Mouse (Mus musculus) liver, embryonic 14.5 days (tissue): ENCODE measurements around the gene Mterf4. TPM values are rescaled to one million over a fixed set of nuclear protein-coding genes. Genes with fewer than 3 reads are reported as not detected.
"Not testable (repeated sequence)": the region's sequence is repeated elsewhere in the genome, so short reads cannot be mapped to it uniquely, and the experiment has no call there.

ENCODE experiments used
- ATAC-seq: fragments of 200-750 bp; cut with Nextera tagmentation; 2 replicates; pipeline ENCODE4 v1.8.0; 2017; ENCODE audit warnings: moderate number of reproducible peaks, mild to moderate bottlenecking, moderate library complexity; ENCODE audit not compliant: insufficient read depth
- DNase-seq, 3 experiments: peaks; one replicate each; pipeline ENCODE4 v3.0.0-alpha.2; 2012 to 2013; ENCODE audit warnings: low read depth in 3 of 3, low spot score in 3 of 3
- H3K27ac ChIP-seq: fragments of 300-500 bp; sonication (generic); 2 replicates; pipeline ENCODE4 v1.5.1; 2014; ENCODE audit warnings: moderate library complexity, mild to moderate bottlenecking, control low read depth, inconsistent platforms
- H3K27me3 ChIP-seq: fragments of 300-500 bp; sonication (generic); 2 replicates; pipeline ENCODE4 v1.6.1; 2014; ENCODE audit warnings: mild to moderate bottlenecking, low read length, moderate library complexity; ENCODE audit not compliant: control insufficient read depth, insufficient read depth
- H3K36me3 ChIP-seq: fragments of 300-500 bp; sonication (generic); replicated peaks from 2 replicates; pipeline ENCODE4 v1.6.1; 2014; ENCODE audit warnings: low read depth; ENCODE audit not compliant: control insufficient read depth, insufficient read depth
- H3K4me1 ChIP-seq, 2 experiments: fragments of 200-500 bp in 1 of 2; fragments of 300-500 bp in 1 of 2; sonication (generic) in 1 of 2; replicated peaks; 2 replicates each; pipeline ENCODE4 v1.6.1; 2012 to 2014; ENCODE audit warnings: antibody characterized with exemption in 1 of 2, inconsistent platforms in 1 of 2, low read length in 1 of 2; ENCODE audit not compliant: control insufficient read depth in 2 of 2, insufficient read depth in 2 of 2
- H3K4me2 ChIP-seq: fragments of 300-500 bp; sonication (generic); 2 replicates; pipeline ENCODE4 v1.6.1; 2014; ENCODE audit warnings: low read depth, mild to moderate bottlenecking, control low read depth, moderate library complexity
- H3K4me3 ChIP-seq, 2 experiments: fragments of 200-500 bp in 1 of 2; fragments of 300-500 bp in 1 of 2; sonication (generic) in 1 of 2; 2 replicates each; pipeline ENCODE4 v1.5.1; 2012 to 2014; ENCODE audit warnings: low read depth in 2 of 2, low read length in 2 of 2, mild to moderate bottlenecking in 2 of 2, control low read depth in 1 of 2, inconsistent platforms in 1 of 2, moderate library complexity in 1 of 2; ENCODE audit not compliant: insufficient read depth in 1 of 2
- H3K9ac ChIP-seq: fragments of 300-500 bp; sonication (generic); replicated peaks from 2 replicates; pipeline ENCODE4 v1.6.1; 2014; ENCODE audit warnings: mild to moderate bottlenecking, control low read depth, moderate library complexity
- H3K9me3 ChIP-seq: fragments of 300-500 bp; sonication (generic); 2 replicates; pipeline ENCODE4 v1.6.1; 2016; ENCODE audit warnings: low read length, mixed read lengths; ENCODE audit not compliant: control insufficient read depth
- CTCF ChIP-seq: IDR thresholded peaks from 2 replicates; pipeline ENCODE4 v1.5.1; 2016; ENCODE audit warnings: antibody characterized with exemption, low read depth, control low read depth
- EP300 ChIP-seq: IDR thresholded peaks from 2 replicates; pipeline ENCODE4 v1.6.1; 2016; ENCODE audit warnings: antibody characterized with exemption, low read depth
- WGBS: fragments of 180-500 bp; shearing (Covaris S2); extraction: QIAGEN DNeasy Blood & Tissue Kit; methylation state at CpG from one replicate; pipeline ENCODE4 v1.1.7; 2014; ENCODE audit not compliant: insufficient replicate concordance; 5-methylcytosine and 5-hydroxymethylcytosine counted together
- polyA plus RNA-seq, 2 experiments: library from polyadenylated mRNA; depleted of rRNA in 1 of 2; stranded (reverse) in 1 of 2; unstranded in 1 of 2; fragments of >200 nt; fragmentation: Nextera tagmentation in 1 of 2; extraction: Ambion mirVana in 1 of 2; gene quantifications; 2 replicates each; pipeline versions ENCODE4 v1.2.1 to v1.2.3; 2012 to 2014

Gene Mterf4
- polyA plus RNA-seq, 2 experiments = 7.6 to 8.0 TPM

GRCm38 (mm10) chr1:93299791-93300190 is 5.9 kb downstream of the Mterf4 start:
- no peak overlapping the region for H3K27ac ChIP-seq
- no peak for ATAC-seq
- peaks cover 3% of the 10 kb centered on the region for H3K36me3 ChIP-seq
- no peak for TF ChIP-seq EP300
- no peak for TF ChIP-seq CTCF
- no peaks in the 10 kb centered on the region for H3K9me3 ChIP-seq
- no peak overlapping the region for H3K4me3 ChIP-seq
- no peak for DNase-seq
- WGBS = 77% methylated on average over 4 of the region's 4 CpGs
- peaks cover 0 to under 1% of the 10 kb centered on the region in 2 experiments; a peak in 1 of 4 replicates for H3K4me1 ChIP-seq
- H3K9ac ChIP-seq = no peak overlapping the region
- no peaks in the 10 kb centered on the region for H3K27me3 ChIP-seq
- H3K4me2 ChIP-seq = no peak overlapping the region

- H3K9me3 ChIP-seq, ATAC-seq, H3K9ac ChIP-seq, H3K4me3 ChIP-seq, H3K36me3 ChIP-seq, H3K27ac ChIP-seq, H3K27me3 ChIP-seq, H3K4me2 ChIP-seq, H3K4me1 ChIP-seq, DNase-seq: not testable (repeated sequence)
- 72% methylated on average over 3 of the region's 3 CpGs for WGBS
Observed at GRCm38 (mm10) chr1:93294491-93294890, 11.2 kb downstream of the Mterf4 start.

GRCm38 (mm10) chr1:93292006-93292405 is 13.7 kb downstream of the Mterf4 start:
- H3K9me3 ChIP-seq = no peaks in the 10 kb centered on the region
- no peak overlapping the region for H3K27ac ChIP-seq
- TF ChIP-seq EP300 = no peak
- TF ChIP-seq CTCF = no peak
- no peak overlapping the region for H3K9ac ChIP-seq
- H3K27me3 ChIP-seq = no peaks in the 10 kb centered on the region
- no peak overlapping the region for H3K4me2 ChIP-seq
- H3K36me3 ChIP-seq = no peaks in the 10 kb centered on the region
- ATAC-seq = no peak
- no peaks in the 10 kb centered on the region for H3K4me1 ChIP-seq
- WGBS = 65% methylated on average over 8 of the region's 8 CpGs
- no peak overlapping the region for H3K4me3 ChIP-seq
- DNase-seq = no peak

GRCm38 (mm10) chr1:93291591-93291990 is 14.1 kb downstream of the Mterf4 start:
- Histone ChIP-seq H3K4me3 (no peak overlapping the region), H3K27ac (no peak overlapping the region), H3K27me3 (no peaks in the 10 kb centered on the region), H3K9me3 (no peaks in the 10 kb centered on the region), H3K36me3 (no peaks in the 10 kb centered on the region), H3K4me2 (no peak overlapping the region), H3K4me1 (no peaks in the 10 kb centered on the region), H3K9ac (no peak overlapping the region)
- WGBS = 63% methylated on average over 1 of the region's 1 CpGs
- ATAC-seq (no peak), DNase-seq (no peak)
- TF ChIP-seq CTCF (no peak), EP300 (no peak)

- H3K4me3 ChIP-seq = no peak overlapping the region
- no peak for TF ChIP-seq CTCF
- TF ChIP-seq EP300 = no peak
- H3K27ac ChIP-seq = no peak overlapping the region
- no peak overlapping the region for H3K4me2 ChIP-seq
- no peak overlapping the region for H3K9ac ChIP-seq
- no peaks in the 10 kb centered on the region for H3K9me3 ChIP-seq
- ATAC-seq (no peak), DNase-seq (no peak)
- 47% methylated on average over 4 of the region's 4 CpGs for WGBS
- no peaks in the 10 kb centered on the region for H3K36me3 ChIP-seq
- no peaks in the 10 kb centered on the region for H3K27me3 ChIP-seq
- H3K4me1 ChIP-seq = no peaks in the 10 kb centered on the region
Observed at GRCm38 (mm10) chr1:93290956-93291355, 14.8 kb downstream of the Mterf4 start.
